Mouse (Mus musculus): ENCODE measurements around the gene Rbm45. TPM values are rescaled to one million over a fixed set of nuclear protein-coding genes. Genes with fewer than 3 reads are reported as not detected.
A peak's percentile ranks its signal among the peaks of the same experiment; 100 is the strongest.

Gene Rbm45
- polyA plus RNA-seq, 1 experiment from 2014 or later, result 15.9 TPM

DNA sequence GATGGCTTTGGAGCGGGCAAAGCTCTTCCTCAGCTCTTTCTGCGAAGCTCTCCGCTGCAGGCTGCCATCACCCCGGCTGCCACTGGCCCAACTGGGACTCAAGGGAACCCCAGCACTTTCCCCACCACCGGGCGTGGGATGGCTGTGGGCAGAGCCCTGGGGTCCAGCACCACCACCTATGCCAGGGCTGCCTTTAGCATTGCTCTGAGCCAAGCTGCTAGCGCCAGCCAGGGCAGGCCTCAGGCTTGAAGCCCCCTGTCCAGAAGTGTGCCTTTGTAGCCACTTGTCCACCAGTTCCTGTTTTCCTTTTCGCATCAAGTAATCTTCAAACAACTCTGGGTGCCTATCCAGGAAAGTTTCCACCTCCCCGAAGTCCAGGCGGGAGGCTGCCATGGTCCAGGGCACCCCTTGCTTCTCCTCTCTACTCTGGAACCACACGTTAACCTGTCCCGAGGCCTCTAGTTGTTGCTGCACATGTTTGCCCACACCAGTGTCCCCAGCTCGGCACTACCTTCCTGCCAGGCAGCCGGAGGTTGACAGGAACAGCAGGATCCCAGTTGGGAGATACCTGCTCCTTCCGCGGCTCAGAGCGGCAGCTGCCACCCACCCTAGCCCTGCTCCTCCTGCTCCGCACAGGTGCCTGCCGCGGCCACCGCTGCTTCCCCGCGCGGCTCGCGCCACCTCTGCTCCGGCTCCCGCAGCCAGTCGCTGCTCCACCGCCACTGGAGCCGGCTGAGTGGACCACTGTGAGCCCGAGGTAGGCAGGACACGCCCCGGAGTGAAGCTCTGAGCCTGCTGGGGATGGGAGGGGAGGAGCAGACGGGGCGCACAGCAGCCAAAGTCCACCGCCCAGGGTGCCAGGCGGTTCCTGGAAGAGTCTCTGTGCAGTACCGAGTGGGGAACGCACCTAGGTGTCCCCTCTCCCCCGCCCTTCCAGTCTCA is 31.3 kb upstream of the Rbm45 start, which contains the start of gene Pde11a:
TSS of gene Pde11a (minus strand) at position 560 of the 942 bp plus-strand sequence.
- peak within 1 kb of the TSS; percentile 65 for H3K9ac ChIP-seq
- H3K4me1 ChIP-seq (replicated peaks; ENCODE audit: control insufficient read depth, insufficient read depth, low read length), result peaks cover 7% of the 10 kb centered on the region; the same call in 1 of the 2 replicates
- H3K9me3 ChIP-seq (ENCODE audit: control insufficient read depth, low read length), result no peaks in the 10 kb centered on the region
- no peak within 1 kb of the TSS for H3K27ac ChIP-seq
- no peaks in the 10 kb centered on the region for H3K36me3 ChIP-seq (replicated peaks; ENCODE audit: control insufficient read depth, insufficient read depth)
- DNase-seq (ENCODE audit: low spot score) (no peak), ATAC-seq (ENCODE audit: low FRiP score) (peak; percentile 76; the same call in 1 of the 2 replicates)
- H3K4me2 ChIP-seq (replicated peaks), result peak within 1 kb of the TSS; percentile 95
- H3K4me3 ChIP-seq (replicated peaks; ENCODE audit: low read length), result peak within 1 kb of the TSS; percentile 43
- peaks cover 10% of the 10 kb centered on the region; the same call in 1 of the 2 replicates for H3K27me3 ChIP-seq (ENCODE audit: control insufficient read depth, insufficient read depth, low read length)
- 17% methylated on average over 41 of the region's 41 CpGs for WGBS

DNA sequence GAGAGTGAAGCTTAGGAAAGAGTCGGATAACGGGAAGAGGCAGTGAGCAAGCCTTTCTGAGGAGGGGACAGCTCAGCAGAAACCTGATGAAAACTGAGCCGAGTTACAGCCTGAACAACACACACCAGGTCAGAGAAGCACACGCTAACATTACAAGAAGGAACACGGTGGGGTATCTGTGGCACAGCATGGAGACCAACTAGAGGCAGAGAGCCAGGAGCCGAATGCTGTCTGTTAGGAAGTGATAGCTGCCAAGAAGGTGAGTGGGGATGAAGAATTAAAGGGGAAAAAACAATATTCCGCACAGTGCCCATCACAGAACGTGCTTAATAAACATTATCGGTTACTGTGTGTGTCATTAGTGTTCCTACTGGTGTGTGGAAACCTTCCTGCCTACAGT is 27.6 kb upstream of the Rbm45 start:
- no peak overlapping the region for H3K4me3 ChIP-seq (replicated peaks; ENCODE audit: low read length)
- no peak for DNase-seq (ENCODE audit: low spot score)
- H3K27me3 ChIP-seq (ENCODE audit: control insufficient read depth, insufficient read depth, low read length), result peaks cover 10% of the 10 kb centered on the region; the same call in 1 of the 2 replicates
- WGBS, result 88% methylated on average over 9 of the region's 9 CpGs
- H3K36me3 ChIP-seq (replicated peaks; ENCODE audit: control insufficient read depth, insufficient read depth), result no peaks in the 10 kb centered on the region
- no peak overlapping the region for H3K4me2 ChIP-seq (replicated peaks)
- no peak overlapping the region for H3K9ac ChIP-seq
- no peak overlapping the region for H3K27ac ChIP-seq
- no peaks in the 10 kb centered on the region for H3K9me3 ChIP-seq (ENCODE audit: control insufficient read depth, low read length)
- ATAC-seq (ENCODE audit: low FRiP score), result no peak
- H3K4me1 ChIP-seq (replicated peaks; ENCODE audit: control insufficient read depth, insufficient read depth, low read length), result peaks cover 7% of the 10 kb centered on the region; the same call in 1 of the 2 replicates

DNA sequence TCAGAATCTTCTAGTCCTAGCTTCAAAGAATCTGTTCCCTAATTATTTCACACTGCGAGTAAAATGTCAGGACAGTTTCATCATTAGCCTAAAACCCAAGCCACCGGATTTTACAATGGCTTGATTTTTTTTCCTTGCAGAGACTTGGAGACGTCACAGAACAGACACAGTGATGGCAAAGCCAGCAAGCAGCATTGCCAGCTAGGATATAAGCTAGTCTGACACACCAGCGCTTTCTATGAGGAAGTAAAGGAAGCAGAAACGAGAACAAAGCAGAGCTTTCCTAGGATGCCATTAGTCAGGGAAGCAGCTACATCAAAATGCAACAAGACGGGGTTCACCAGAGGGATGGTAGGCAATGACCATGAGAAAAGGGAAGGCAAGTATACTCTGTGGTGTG is 21.9 kb upstream of the Rbm45 start:
- Histone ChIP-seq H3K27ac (no peak overlapping the region), H3K27me3 (ENCODE audit: control insufficient read depth, insufficient read depth, low read length) (no peaks in the 10 kb centered on the region), H3K9me3 (ENCODE audit: control insufficient read depth, low read length) (no peaks in the 10 kb centered on the region), H3K4me2 (replicated peaks) (no peak overlapping the region), H3K9ac (no peak overlapping the region), H3K4me3 (replicated peaks; ENCODE audit: low read length) (no peak overlapping the region), H3K36me3 (replicated peaks; ENCODE audit: control insufficient read depth, insufficient read depth) (no peaks in the 10 kb centered on the region), H3K4me1 (replicated peaks; ENCODE audit: control insufficient read depth, insufficient read depth, low read length) (no peaks in the 10 kb centered on the region)
- WGBS, result 77% methylated on average over 6 of the region's 6 CpGs
- no peak for DNase-seq (ENCODE audit: low spot score)
- ATAC-seq (ENCODE audit: low FRiP score), result no peak

DNA sequence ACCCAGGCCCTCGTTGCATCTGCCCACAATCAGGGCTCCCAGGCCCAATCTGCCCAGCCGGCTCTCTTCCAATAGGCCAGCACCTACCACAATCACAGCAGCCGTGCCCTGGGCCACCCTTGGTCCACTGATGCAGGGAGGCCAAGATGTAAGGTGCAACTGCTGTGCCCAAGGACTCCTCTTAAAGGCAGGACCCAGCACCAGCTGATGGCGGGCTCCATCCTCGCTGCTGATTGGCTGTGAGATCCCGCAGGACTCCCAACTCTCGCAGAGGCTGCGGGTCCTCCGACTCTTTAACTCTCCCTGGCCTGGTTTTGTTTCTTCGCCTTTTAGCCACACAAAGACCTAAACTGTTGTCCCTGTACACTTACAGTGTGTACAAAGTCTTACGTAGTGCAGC is 9.6 kb upstream of the Rbm45 start, which contains the start of gene Cyct:
TSS of gene Cyct (minus strand) at position 225 of the 400 bp plus-strand sequence.
- 89% methylated on average over 11 of the region's 11 CpGs for WGBS
- Histone ChIP-seq H3K4me2 (replicated peaks) (no peak within 1 kb of the TSS), H3K4me3 (replicated peaks; ENCODE audit: low read length) (no peak within 1 kb of the TSS), H3K9ac (no peak within 1 kb of the TSS), H3K36me3 (replicated peaks; ENCODE audit: control insufficient read depth, insufficient read depth) (no peaks in the 10 kb centered on the region), H3K9me3 (ENCODE audit: control insufficient read depth, low read length) (no peaks in the 10 kb centered on the region), H3K27me3 (ENCODE audit: control insufficient read depth, insufficient read depth, low read length) (no peaks in the 10 kb centered on the region), H3K4me1 (replicated peaks; ENCODE audit: control insufficient read depth, insufficient read depth, low read length) (no peaks in the 10 kb centered on the region), H3K27ac (no peak within 1 kb of the TSS)
- DNase-seq (ENCODE audit: low spot score) (no peak), ATAC-seq (ENCODE audit: low FRiP score) (no peak)

DNA sequence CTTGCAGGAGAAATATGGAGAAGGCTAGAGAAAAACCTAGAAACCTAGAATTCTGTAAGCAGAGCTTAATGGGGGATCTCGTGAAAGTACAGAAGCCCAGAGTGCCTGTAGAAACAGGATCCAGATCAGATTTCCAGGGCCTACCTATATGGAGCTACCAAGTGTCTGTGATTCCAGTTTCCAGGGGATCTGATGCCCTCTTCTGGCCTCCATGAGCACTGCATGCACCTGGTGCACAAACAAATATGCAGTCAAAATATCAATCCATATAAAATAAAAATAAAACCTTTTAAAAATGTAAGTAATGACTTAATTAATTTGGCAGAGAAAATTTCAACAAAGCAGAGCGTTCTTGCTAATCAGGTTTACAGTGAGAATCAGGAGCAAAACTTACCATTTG is 7.7 kb upstream of the Rbm45 start:
- no peak for ATAC-seq (ENCODE audit: low FRiP score)
- H3K9ac ChIP-seq, result no peak overlapping the region
- no peak overlapping the region for H3K4me2 ChIP-seq (replicated peaks)
- H3K27ac ChIP-seq, result no peak overlapping the region
- H3K27me3 ChIP-seq (ENCODE audit: control insufficient read depth, insufficient read depth, low read length), result no peaks in the 10 kb centered on the region
- WGBS, result 64% methylated on average over 2 of the region's 2 CpGs
- no peaks in the 10 kb centered on the region for H3K9me3 ChIP-seq (ENCODE audit: control insufficient read depth, low read length)
- no peaks in the 10 kb centered on the region for H3K4me1 ChIP-seq (replicated peaks; ENCODE audit: control insufficient read depth, insufficient read depth, low read length)
- no peak overlapping the region for H3K4me3 ChIP-seq (replicated peaks; ENCODE audit: low read length)
- no peaks in the 10 kb centered on the region for H3K36me3 ChIP-seq (replicated peaks; ENCODE audit: control insufficient read depth, insufficient read depth)
- DNase-seq (ENCODE audit: low spot score), result no peak

DNA sequence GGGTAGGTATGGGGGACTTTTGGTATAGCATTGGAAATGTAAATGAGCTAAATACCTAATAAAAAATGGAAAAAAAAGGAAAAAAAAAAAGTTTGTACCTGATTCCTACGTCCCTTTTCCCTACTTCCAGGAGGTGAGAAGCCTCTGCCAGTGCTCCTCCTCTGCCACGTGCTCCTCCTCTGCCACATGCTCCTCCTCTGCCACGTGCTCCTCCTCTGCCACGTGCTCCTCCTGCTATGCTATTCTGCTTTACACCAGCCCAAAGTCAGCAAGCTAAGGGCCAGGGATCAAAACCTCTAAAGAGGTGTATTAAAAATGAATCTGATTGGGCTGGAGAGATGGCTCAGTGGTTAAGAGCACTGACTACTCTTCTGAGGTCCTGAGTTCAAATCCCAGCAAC is 4.0 kb upstream of the Rbm45 start:
- DNase-seq (ENCODE audit: low spot score), result no peak
- Histone ChIP-seq H3K9me3 (ENCODE audit: control insufficient read depth, low read length) (no peaks in the 10 kb centered on the region), H3K27me3 (ENCODE audit: control insufficient read depth, insufficient read depth, low read length) (no peaks in the 10 kb centered on the region), H3K4me3 (replicated peaks; ENCODE audit: low read length) (no peak overlapping the region), H3K9ac (no peak overlapping the region), H3K4me2 (replicated peaks) (no peak overlapping the region), H3K27ac (no peak overlapping the region), H3K36me3 (replicated peaks; ENCODE audit: control insufficient read depth, insufficient read depth) (no peaks in the 10 kb centered on the region), H3K4me1 (replicated peaks; ENCODE audit: control insufficient read depth, insufficient read depth, low read length) (peaks cover 4% of the 10 kb centered on the region)
- no peak for ATAC-seq (ENCODE audit: low FRiP score)
- 84% methylated on average over 4 of the region's 4 CpGs for WGBS

DNA sequence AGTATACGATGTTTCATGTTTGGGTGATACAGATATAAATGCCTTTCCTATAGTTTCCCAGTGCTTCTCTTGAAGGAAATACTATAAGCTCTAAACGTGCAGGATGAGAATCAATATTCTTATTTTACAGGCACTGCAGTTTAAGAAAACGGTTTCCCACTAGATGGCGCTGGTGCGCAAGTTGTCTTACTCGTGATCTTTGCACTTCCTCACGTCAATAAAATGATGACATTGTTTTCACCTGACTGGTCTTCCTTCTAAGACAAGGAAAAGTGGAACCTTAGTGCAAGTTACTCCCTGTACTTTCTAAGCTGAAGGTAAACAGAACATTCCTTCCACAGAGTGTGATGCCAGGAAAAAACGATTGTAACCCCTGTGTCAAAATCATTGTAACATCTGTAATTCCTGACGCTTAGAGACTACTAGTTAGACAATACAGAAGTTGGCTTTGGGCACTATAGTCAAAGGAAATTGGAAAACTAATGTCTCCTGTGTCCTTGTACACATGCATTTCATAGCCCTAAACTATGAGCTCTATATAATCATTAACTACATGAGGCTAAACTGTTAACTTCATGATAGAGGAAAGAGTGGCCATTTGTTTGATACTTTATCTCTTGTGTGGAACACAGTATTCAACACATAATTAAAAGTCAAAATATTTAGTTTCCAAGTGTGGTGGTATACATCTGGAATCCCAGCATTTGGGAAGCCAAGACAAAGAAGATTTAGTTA is 2.4 kb upstream of the Rbm45 start:
- H3K27me3 ChIP-seq (ENCODE audit: control insufficient read depth, insufficient read depth, low read length), result no peaks in the 10 kb centered on the region
- H3K36me3 ChIP-seq (replicated peaks; ENCODE audit: control insufficient read depth, insufficient read depth), result peaks cover 7% of the 10 kb centered on the region
- WGBS, result 19% methylated on average over 9 of the region's 9 CpGs
- H3K4me3 ChIP-seq (replicated peaks; ENCODE audit: low read length), result no peak overlapping the region
- H3K9ac ChIP-seq, result no peak overlapping the region
- DNase-seq (ENCODE audit: low spot score), result peak; percentile 95
- H3K27ac ChIP-seq, result no peak overlapping the region
- H3K4me2 ChIP-seq (replicated peaks), result no peak overlapping the region
- no peak for ATAC-seq (ENCODE audit: low FRiP score)
- H3K4me1 ChIP-seq (replicated peaks; ENCODE audit: control insufficient read depth, insufficient read depth, low read length), result peaks cover 10% of the 10 kb centered on the region
- H3K9me3 ChIP-seq (ENCODE audit: control insufficient read depth, low read length), result no peaks in the 10 kb centered on the region

DNA sequence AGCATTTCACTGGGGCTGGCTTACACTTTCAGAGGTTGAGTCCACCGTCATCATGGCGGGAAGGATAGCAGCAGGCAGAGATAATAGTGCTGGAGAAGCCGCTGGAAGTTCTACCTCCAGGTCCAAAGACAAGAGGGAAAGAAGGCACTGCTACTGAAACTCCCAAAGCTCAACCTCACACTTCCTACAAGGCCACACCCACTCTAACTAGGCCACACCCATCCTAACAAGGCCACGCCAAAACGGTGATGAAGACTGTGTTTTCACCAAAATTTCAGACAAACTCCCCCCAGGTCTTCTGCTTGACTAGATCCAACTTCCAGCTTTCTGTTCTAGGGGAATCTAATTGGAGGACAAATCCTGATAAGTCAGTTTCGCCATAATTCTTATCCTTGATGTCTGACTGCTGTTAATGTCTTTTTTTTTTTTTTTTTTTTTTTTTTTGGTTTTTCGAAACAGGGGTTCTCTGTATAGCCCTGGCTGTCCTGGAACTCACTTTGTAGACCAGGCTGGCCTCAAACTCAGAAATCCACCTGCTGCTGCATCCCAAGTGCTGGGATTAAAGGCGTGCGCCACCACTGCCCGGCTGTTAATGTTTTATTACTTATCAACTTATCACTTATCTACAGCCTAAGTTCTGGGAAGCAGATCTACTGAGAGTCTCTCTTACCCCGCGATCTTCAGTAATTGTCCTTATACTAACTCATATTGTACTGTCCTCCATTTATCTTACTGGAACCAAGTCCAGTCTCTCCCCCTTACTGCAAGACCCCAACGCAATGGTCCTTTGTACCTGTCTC is 723 bp upstream of the Rbm45 start:
- H3K9ac ChIP-seq, result no peak overlapping the region
- peaks cover 10% of the 10 kb centered on the region for H3K4me1 ChIP-seq (replicated peaks; ENCODE audit: control insufficient read depth, insufficient read depth, low read length)
- H3K4me2 ChIP-seq (replicated peaks), result no peak overlapping the region
- H3K9me3 ChIP-seq (ENCODE audit: control insufficient read depth, low read length), result no peaks in the 10 kb centered on the region
- H3K27me3 ChIP-seq (ENCODE audit: control insufficient read depth, insufficient read depth, low read length), result no peaks in the 10 kb centered on the region
- H3K27ac ChIP-seq, result no peak overlapping the region
- no peak for DNase-seq (ENCODE audit: low spot score)
- H3K36me3 ChIP-seq (replicated peaks; ENCODE audit: control insufficient read depth, insufficient read depth), result peaks cover 23% of the 10 kb centered on the region
- ATAC-seq (ENCODE audit: low FRiP score), result no peak
- H3K4me3 ChIP-seq (replicated peaks; ENCODE audit: low read length), result no peak overlapping the region
- 77% methylated on average over 13 of the region's 13 CpGs for WGBS

DNA sequence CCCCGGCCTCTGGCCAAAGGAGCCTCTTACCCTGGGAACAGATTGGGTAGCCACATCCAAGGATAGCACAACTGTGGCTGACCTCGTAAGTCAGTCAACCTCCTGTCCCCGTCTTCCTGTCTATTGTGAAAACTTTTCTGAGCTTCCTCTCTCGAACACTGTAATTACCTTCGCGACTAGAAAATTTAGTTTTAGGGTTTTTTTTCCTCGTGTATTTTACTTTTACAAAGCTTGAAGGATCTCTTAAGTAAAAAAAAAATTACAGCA is 805 bp downstream of the Rbm45 start:
- peaks cover 38% of the 10 kb centered on the region for H3K36me3 ChIP-seq (replicated peaks; ENCODE audit: control insufficient read depth, insufficient read depth)
- DNase-seq (ENCODE audit: low spot score), result no peak

More for the DNA sequence above, 805 bp downstream of the Rbm45 start:
- Histone ChIP-seq H3K9ac (peak overlapping the region; percentile 83), H3K4me1 (replicated peaks; ENCODE audit: control insufficient read depth, insufficient read depth, low read length) (peaks cover 10% of the 10 kb centered on the region), H3K27me3 (ENCODE audit: control insufficient read depth, insufficient read depth, low read length) (no peaks in the 10 kb centered on the region), H3K4me3 (replicated peaks; ENCODE audit: low read length) (peak overlapping the region; percentile 80), H3K9me3 (ENCODE audit: control insufficient read depth, low read length) (no peaks in the 10 kb centered on the region), H3K4me2 (replicated peaks) (peak overlapping the region; percentile 83), H3K27ac (no peak overlapping the region)
- ATAC-seq (ENCODE audit: low FRiP score), result no peak
- 3% methylated on average over 7 of the region's 7 CpGs for WGBS
